Mouse (Mus musculus): Measurements from ENCODE around the gene Ptpn7. TPM values are rescaled to one million over a fixed set of nuclear protein-coding genes. Genes with fewer than 3 reads are reported as not detected.
A peak's percentile ranks its signal among the peaks of the same experiment; 100 is the strongest.

The Ptpn7 gene
- total and polyA plus RNA-seq, 3 experiments: 61.4 to 81.9 (median 81.9) TPM

GRCm38 (mm10) chr1:135130376-135131018 is 2.0 kb upstream of the Ptpn7 start:
- peak overlapping the region; percentile 67 for H3K9ac ChIP-seq (ENCODE audit: insufficient read depth, low read depth)
- peaks cover 15% of the 10 kb centered on the region for H3K79me2 ChIP-seq (replicated peaks; ENCODE audit: control insufficient read depth, extremely low read depth, insufficient read depth, poor library complexity, severe bottlenecking)
- in situ Hi-C loops (cut with MboI; ENCODE audit: low pct_ligation_motif_present, low pct_unique_long_range_greater_than_20kb, low sequenced_read_pairs) (no loop called here), dilution Hi-C loops (cut with MboI; ENCODE audit: extremely low pct_ligation_motif_present, extremely low pct_unique_long_range_greater_than_20kb, low sequenced_read_pairs) (no loop called here)
- H3K4me3 ChIP-seq (replicated peaks in 1 of 3; ENCODE audit: low read depth in 2 of 3, low read length in 2 of 3, poor library complexity in 1 of 3): peak overlapping the region; percentile 24 to 67 (median 65)
- H3K9me3 ChIP-seq (replicated peaks; ENCODE audit: low read length): no peaks in the 10 kb centered on the region
- H3K4me1 ChIP-seq (ENCODE audit: control insufficient read depth in 1 of 2, insufficient read depth in 2 of 2): peaks cover 19 to 58% of the 10 kb centered on the region in 2 experiments
- TF ChIP-seq CHD2 (IDR thresholded peaks at IDR 0.05; ENCODE audit: low read length): no peak
- no peak for TF ChIP-seq ZMIZ1 (IDR thresholded peaks at IDR 0.05; ENCODE audit: low read depth, low read length)
- no peak for TF ChIP-seq KAT2A (IDR thresholded peaks at IDR 0.05; ENCODE audit: insufficient replicate concordance, low read length)
- TF ChIP-seq MEF2A (IDR thresholded peaks at IDR 0.05; ENCODE audit: borderline replicate concordance, low read depth, low read length): no peak
- peak; percentile 59 for TF ChIP-seq ZNF384 (IDR thresholded peaks at IDR 0.05; ENCODE audit: low read depth, low read length)
- TF ChIP-seq MAFK (IDR thresholded peaks at IDR 0.05; ENCODE audit: insufficient replicate concordance, low read length): no peak
- TF ChIP-seq MXI1 (IDR thresholded peaks at IDR 0.05; ENCODE audit: low read depth, low read length): no peak
- TF ChIP-seq GABPA (IDR thresholded peaks at IDR 0.05; ENCODE audit: insufficient replicate concordance, low read depth, low read length): no peak
- TF ChIP-seq SIN3A (IDR thresholded peaks at IDR 0.05; ENCODE audit: low read length): no peak
- no peak for TF ChIP-seq ZC3H11A (IDR thresholded peaks at IDR 0.05; ENCODE audit: low read depth, low read length)
- TF ChIP-seq USF1 (IDR thresholded peaks at IDR 0.05; ENCODE audit: low read depth, low read length): peak; percentile 71
- peak; percentile 68 for TF ChIP-seq USF2 (conservative IDR thresholded peaks at IDR 0.05; ENCODE audit: low read depth, low read length)
- TF ChIP-seq PAX5 (IDR thresholded peaks at IDR 0.05; ENCODE audit: low read length): no peak
- no peak for TF ChIP-seq CHD1 (IDR thresholded peaks at IDR 0.05; ENCODE audit: low read depth, low read length)
- no peak for TF ChIP-seq JUND (conservative IDR thresholded peaks at IDR 0.05; ENCODE audit: low read depth, low read length)
- TF ChIP-seq ELF1 (IDR thresholded peaks at IDR 0.05; ENCODE audit: low read depth, low read length): no peak
- no peak for TF ChIP-seq SMC3 (IDR thresholded peaks at IDR 0.05; ENCODE audit: low read depth, low read length)
- TF ChIP-seq MAX (IDR thresholded peaks at IDR 0.05; ENCODE audit: low read length): no peak
- peak; percentile 25; the same call in 1 of the 2 replicates for TF ChIP-seq BHLHE40 (IDR thresholded peaks at IDR 0.05; ENCODE audit: low read depth, low read length)
- H3K36me3 ChIP-seq (replicated peaks in 1 of 2; ENCODE audit: control insufficient read depth in 1 of 2, insufficient read depth in 1 of 2, low read length in 1 of 2): peaks cover 17 to 35% of the 10 kb centered on the region in 2 experiments
- H3K27me3 ChIP-seq (replicated peaks): no peaks in the 10 kb centered on the region
- no peak for DNase-seq (ENCODE audit: extremely low read depth)
- H3K4me2 ChIP-seq (ENCODE audit: insufficient read depth, low read depth, poor library complexity, severe bottlenecking): peak overlapping the region; percentile 88
- peak overlapping the region; percentile 96 for H3K27ac ChIP-seq (ENCODE audit: insufficient read depth, low read depth)

GRCm38 (mm10) chr1:135131034-135131433 is 1.5 kb upstream of the Ptpn7 start:
- H3K4me1 ChIP-seq (ENCODE audit: control insufficient read depth in 1 of 2, insufficient read depth in 2 of 2): peaks cover 19 to 64% of the 10 kb centered on the region in 2 experiments
- peaks cover 17 to 35% of the 10 kb centered on the region in 2 experiments for H3K36me3 ChIP-seq (replicated peaks in 1 of 2; ENCODE audit: control insufficient read depth in 1 of 2, insufficient read depth in 1 of 2, low read length in 1 of 2)
- H3K9me3 ChIP-seq (replicated peaks; ENCODE audit: low read length): no peaks in the 10 kb centered on the region
- H3K79me2 ChIP-seq (replicated peaks; ENCODE audit: control insufficient read depth, extremely low read depth, insufficient read depth, poor library complexity, severe bottlenecking): peaks cover 15% of the 10 kb centered on the region
- H3K4me2 ChIP-seq (ENCODE audit: insufficient read depth, low read depth, poor library complexity, severe bottlenecking): peak overlapping the region; percentile 88
- dilution Hi-C loops (cut with MboI; ENCODE audit: extremely low pct_ligation_motif_present, extremely low pct_unique_long_range_greater_than_20kb, low sequenced_read_pairs) (no loop called here), in situ Hi-C loops (cut with MboI; ENCODE audit: low pct_ligation_motif_present, low pct_unique_long_range_greater_than_20kb, low sequenced_read_pairs) (no loop called here)
- peak overlapping the region; percentile 94 for H3K9ac ChIP-seq (ENCODE audit: insufficient read depth, low read depth)
- peak overlapping the region; percentile 96 for H3K27ac ChIP-seq (ENCODE audit: insufficient read depth, low read depth)
- no peaks in the 10 kb centered on the region for H3K27me3 ChIP-seq (replicated peaks)
- H3K4me3 ChIP-seq (replicated peaks in 1 of 3; ENCODE audit: low read depth in 2 of 3, low read length in 2 of 3, poor library complexity in 1 of 3): peak overlapping the region; percentile 24 to 67 (median 65)
- DNase-seq (ENCODE audit: extremely low read depth): peak; percentile 77
- TF ChIP-seq USF2 (conservative IDR thresholded peaks at IDR 0.05; ENCODE audit: low read depth, low read length) (no peak), ZNF384 (IDR thresholded peaks at IDR 0.05; ENCODE audit: low read depth, low read length) (no peak), MAZ (IDR thresholded peaks at IDR 0.05; ENCODE audit: low read depth, low read length) (peak; percentile 58; the same call in 1 of the 2 replicates), POLR2A (IDR thresholded peaks at IDR 0.05; ENCODE audit: low read depth, low read length) (peak; percentile 88), MEF2A (IDR thresholded peaks at IDR 0.05; ENCODE audit: borderline replicate concordance, low read depth, low read length) (0 out of 2 replicates have a peak, but pooled peaks have one; percentile 29), UBTF (IDR thresholded peaks at IDR 0.05; ENCODE audit: low read depth, low read length) (no peak), NRF1 (IDR thresholded peaks at IDR 0.05; ENCODE audit: low read depth, low read length) (no peak), HCFC1 (IDR thresholded peaks at IDR 0.05; ENCODE audit: low read depth, low read length) (peak; percentile 46; the same call in 1 of the 2 replicates), JUN (IDR thresholded peaks at IDR 0.05; ENCODE audit: insufficient read depth, low read depth, low read length) (no peak), JUND (conservative IDR thresholded peaks at IDR 0.05; ENCODE audit: low read depth, low read length) (no peak), NELFE (IDR thresholded peaks at IDR 0.05; ENCODE audit: low read depth, low read length) (peak; percentile 86), IRF4 (IDR thresholded peaks at IDR 0.05; ENCODE audit: low read depth, low read length) (peak; percentile 84; the same call in 1 of the 2 replicates), POLR2AphosphoS2 (IDR thresholded peaks at IDR 0.05; ENCODE audit: low read depth, low read length) (peak; percentile 86; the same call in 1 of the 2 replicates), MAX (IDR thresholded peaks at IDR 0.05; ENCODE audit: low read length) (no peak), ZC3H11A (IDR thresholded peaks at IDR 0.05; ENCODE audit: low read depth, low read length) (no peak), RAD21 (IDR thresholded peaks at IDR 0.05; ENCODE audit: low read depth, low read length) (no peak), TCF12 (IDR thresholded peaks at IDR 0.05; ENCODE audit: low read depth, low read length) (peak; percentile 89), ELF1 (IDR thresholded peaks at IDR 0.05; ENCODE audit: low read depth, low read length) (peak; percentile 80), ZKSCAN1 (IDR thresholded peaks at IDR 0.05; ENCODE audit: borderline replicate concordance, low read depth, low read length) (no peak)

All from CH12.LX (cell line).